Mouse (Mus musculus) left cerebral cortex, adult 9 months (tissue): ENCODE results near the gene Calu.
"Not testable (repeated sequence)": the region's sequence is repeated elsewhere in the genome, so short reads cannot be mapped to it uniquely, and the experiment has no call there.

ENCODE experiments used
- DNase-seq, 2 experiments: peaks; one replicate each; pipeline ENCODE4 v3.0.0; 2022; ENCODE audit warnings: low spot score in 2 of 2

Gene Calu

GRCm38 (mm10) chr6:29347665-29348370 is at the start of gene Calu:
TSS of gene Calu (plus strand) at chr6:29348069.
- peak; percentile 96 to 99 for DNase-seq

- DNase-seq, result no peak
These were observed 48.8 kb upstream of the Calu start for GRCm38 (mm10) chr6:29299112-29299511.

- DNase-seq, result no peak
These were observed 44.6 kb upstream of the Calu start for GRCm38 (mm10) chr6:29303251-29303650.

DNA sequence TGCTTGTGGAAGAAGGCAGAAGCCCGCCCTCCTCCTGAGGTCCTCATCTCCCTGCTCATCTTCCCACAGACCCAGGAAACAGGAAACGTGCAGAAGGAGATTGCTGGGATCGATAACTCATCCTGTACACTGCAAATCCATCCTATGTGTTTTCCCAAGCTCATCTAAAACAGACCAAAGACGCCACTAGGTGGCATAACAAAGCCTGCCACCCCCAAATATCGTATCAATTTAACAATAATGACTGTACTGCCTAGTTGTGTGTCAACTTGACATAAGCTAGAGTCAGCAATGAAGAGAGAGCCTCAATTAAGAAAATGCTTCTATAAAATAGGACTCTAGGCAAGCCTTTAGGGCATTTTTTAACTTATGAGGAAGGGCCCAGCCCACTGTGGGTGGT is 44.1 kb upstream of the Calu start:
- DNase-seq, result no peak

GRCm38 (mm10) chr6:29305462-29305861 is 42.4 kb upstream of the Calu start:
- no peak for DNase-seq

- DNase-seq, result no peak
These were observed 38.8 kb upstream of the Calu start for GRCm38 (mm10) chr6:29308846-29309605.

DNA sequence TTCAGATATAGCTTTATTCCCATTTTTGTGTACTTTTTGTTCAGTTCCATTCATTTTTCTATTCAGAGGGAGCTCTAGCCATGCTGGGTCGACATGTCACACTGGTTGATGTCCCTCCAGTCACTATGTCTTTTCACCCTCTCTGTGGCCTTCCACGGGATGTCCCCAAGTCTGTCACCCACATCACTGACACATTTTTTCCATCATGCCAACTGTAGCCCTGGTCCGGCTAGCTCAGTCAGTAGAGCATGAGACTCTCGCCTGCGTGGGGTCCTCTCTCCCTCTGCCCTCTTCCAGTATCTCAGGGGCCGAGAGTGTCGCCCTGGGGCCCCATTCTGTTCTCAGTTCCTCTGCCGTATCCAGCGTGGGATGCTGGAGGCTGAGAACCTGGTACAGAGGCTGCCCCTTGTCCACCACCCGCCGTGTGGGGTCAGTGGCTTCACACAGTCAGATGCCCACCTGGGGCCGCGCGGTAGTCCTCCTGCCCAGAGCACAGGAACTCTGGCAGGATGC is 34.1 kb upstream of the Calu start:
- no peak for DNase-seq

DNA sequence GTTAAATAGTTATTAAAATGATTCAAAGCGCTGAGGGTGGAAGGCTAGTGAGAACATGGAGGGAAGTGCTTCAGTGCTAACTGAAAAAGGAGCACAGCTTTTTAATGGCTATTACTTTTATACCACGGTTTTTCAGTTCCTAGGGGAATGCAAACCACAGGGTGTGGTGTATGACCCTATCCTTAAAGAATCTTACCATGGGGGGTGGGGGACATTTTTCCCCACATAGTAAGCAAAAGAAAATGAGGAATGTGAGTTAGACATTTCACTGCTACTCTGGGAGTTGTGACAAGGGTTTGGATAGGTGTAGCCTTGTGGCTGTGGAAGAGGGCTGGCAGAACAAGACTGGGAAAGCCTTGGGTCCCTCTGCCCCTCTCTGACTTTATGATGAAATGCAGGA is 30.6 kb upstream of the Calu start:
- no peak for DNase-seq

GRCm38 (mm10) chr6:29317941-29318340 is 29.9 kb upstream of the Calu start:
- DNase-seq, result no peak

DNA sequence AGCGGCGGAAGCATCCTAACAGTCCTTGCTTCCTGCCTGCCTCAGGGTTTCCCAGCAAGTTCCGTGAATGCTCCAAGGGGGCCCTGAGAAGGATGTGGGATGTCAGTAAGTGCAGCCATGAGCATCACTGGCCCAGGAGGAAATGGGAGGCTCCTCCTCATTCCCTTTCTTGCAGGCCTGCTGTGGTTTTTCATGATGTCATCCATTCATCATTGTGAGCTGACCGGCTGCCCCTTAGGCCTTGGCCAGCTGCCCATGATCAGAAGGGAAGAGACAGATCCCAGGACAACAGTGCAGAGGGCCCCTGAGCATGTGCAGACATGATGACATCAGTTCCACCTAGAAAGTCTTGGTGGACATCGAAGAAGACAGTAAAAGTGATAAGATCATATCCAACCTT is 29.0 kb upstream of the Calu start, which contains the start of gene Fam71f1:
Fam71f1 (plus strand) TSS at position 262 of the 400 bp plus-strand sequence.
- DNase-seq, result no peak

DNA sequence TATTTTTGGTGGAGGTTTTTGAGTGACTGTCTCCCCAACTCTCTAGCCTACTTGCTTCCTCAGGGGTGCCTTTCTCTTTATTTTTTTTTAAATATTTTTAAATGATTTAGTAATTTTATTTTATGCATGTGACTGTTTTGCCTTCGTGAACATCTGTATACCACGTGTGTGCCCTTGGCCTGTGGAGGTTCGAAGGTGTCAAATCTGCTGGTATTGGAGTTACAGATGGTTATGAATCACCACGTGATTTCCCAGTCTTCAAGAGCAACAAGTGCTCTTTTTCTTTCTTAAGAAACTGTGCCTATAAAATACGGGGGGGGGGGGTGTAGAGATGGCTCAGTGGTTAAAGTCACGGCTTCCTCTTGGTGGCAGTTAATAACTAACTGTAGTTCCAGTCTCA is 26.3 kb upstream of the Calu start:
- DNase-seq, result no peak

DNA sequence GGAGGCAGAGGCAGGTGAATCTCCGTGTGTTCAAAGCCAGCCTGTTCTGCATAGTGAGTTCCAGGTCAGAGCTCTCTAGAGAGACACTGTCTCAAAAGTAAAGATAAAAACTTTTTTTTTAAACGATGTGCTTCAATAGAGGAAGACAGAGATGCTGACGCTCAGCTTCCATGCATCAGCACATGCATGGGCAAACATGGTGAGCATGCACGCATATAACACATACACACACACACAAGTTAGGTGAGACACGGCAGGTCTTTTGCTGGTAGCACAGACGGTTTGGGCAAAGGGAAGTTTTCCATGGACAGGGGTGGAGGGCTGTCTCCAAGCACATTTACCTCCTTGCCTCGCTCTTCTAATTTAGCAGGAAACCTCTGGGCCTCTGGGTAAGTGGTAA is 25.7 kb upstream of the Calu start:
- DNase-seq, result no peak

DNA sequence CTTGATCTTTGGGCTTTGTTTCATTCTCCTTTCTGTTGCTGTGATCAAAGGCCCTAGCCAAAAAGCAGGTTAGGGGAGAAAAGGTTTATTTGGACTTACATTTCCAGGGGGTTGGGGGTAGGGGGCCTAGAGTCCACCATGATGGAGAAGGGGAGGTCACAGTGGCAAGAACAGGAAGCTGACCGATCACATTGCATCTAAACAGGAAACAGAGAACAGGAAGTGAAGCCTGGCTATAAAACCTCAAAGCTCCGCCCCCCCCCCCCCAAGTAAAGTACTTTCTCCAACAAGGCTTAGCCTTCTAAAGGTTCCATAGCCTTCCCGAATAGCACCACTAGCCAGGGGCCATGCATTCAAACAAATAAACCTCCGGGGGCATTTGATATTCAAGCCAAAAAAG is 25.1 kb upstream of the Calu start:
- DNase-seq, result no peak

- no peak for DNase-seq
These were observed 20.9 kb upstream of the Calu start for GRCm38 (mm10) chr6:29326961-29327360.

- DNase-seq, result no peak
These were observed 18.4 kb upstream of the Calu start for GRCm38 (mm10) chr6:29329514-29329913.

GRCm38 (mm10) chr6:29346512-29346911 is 1.4 kb upstream of the Calu start:
- not testable (repeated sequence) for DNase-seq

DNA sequence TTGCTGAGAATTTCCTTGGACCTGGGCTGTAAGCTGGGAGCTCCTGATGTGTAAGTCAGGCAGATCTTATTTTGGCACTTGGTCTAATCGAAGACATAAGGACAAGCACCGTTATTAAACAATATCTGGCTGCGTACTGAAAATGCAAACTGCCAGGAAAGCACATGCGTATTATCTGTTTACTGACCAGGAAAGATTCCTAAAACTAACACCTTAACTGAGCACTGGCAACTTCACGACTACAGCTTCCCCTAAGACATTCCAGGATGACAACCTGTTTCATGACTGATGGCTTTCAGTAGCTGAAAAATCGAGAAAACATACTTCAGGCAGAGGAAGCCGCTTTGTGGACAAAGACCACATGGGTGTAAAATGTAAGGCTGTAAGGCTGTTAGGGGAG is 680 bp upstream of the Calu start:
- no peak for DNase-seq

DNA sequence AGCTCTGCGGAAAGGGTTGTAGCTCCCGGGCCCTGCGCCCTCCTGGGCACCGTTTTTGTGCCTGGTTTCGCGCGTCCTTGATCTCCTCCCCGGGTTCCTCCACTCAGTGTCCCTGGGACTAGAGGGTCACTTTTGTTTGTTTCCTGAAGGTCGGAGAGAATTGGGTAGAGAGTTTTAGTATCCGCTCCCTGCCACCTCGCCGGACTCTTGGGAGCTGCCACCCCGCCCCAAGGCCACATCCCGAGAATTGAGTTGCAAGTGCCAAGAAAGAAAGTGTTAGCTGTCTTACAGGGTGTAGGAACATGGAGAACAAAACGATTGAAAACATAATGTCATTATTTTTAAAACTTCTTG is 479 bp downstream of the Calu start:
- DNase-seq, result no peak

GRCm38 (mm10) chr6:29351613-29352012 is 3.7 kb downstream of the Calu start:
- DNase-seq, result no peak

DNA sequence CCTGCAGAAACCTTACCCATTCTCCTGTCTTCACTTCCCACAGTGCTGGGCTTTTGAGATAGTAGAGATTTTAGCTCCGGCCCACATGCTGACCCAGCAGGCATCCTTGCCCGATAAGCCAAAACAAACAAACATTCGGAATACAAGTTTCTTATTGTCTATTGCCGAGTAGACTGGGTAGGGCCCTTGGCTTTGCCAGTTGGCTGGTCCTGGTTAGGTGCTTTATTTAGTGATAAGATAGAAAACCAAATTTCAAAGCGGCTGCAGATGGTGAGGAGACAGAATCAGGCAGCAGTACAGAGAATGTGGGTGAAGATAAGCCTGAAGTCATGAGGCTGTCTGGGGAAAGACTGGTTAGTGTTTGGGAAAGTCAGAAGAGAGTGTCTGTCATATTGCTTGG is 4.9 kb downstream of the Calu start:
- no peak for DNase-seq

DNA sequence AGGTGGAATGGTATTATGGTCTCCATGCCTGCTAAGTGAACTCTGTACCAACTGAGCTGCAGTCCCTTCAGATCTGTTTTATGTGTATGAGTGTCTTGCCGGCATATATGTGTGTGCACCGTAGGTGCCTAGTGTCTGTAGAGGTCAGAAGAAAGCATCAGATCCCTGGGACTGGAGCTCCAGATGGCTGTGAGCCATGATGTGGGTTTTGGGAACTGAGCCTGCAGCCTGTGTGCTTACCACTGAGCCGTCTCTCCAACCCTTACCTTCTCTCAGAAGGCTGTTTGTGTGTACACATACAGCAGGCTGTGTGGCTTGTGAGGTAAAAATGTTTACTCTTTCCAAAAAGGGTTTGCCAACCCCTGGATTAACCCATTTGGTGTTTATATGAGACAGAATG is 11.5 kb downstream of the Calu start:
- no peak for DNase-seq

GRCm38 (mm10) chr6:29360211-29360610 is 12.3 kb downstream of the Calu start:
- DNase-seq, result no peak
